9 mouse cellular contexts compared by ENCODE assay signal in the genomic region with DNA sequence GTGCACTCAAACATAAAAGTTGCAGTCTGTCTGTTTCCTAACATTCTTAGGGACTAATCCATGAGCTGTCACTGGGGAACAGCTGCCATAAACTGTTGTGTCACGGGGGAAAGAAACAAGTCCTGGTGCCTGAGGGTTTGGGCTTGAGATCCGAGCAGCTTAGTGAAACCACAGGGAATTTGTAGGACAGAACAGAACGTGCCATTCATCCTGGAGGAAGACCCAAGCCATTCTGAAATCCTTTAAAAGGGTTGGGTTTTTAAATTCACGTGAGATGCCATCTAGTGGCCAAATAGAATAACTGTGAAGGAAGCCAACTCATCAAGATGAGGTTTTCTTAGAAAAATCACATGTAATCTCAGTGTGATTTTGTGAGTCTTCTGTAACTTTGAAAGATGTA. TPM values are rescaled to one million over a fixed set of nuclear protein-coding genes. Genes with fewer than 3 reads are reported as not detected.
DNase-seq lines count a peak whose midpoint lies in the region; ATAC-seq and TF ChIP-seq lines count a peak whose summit lies in the region.
"Had no signal": no experiment of that assay in that cellular context is flagged by ENCODE, and none has a peak within 500 bp of the region (broad histone marks: within the 10 kb centered on the region; RNA-seq: fewer than 3 reads in every experiment).

No protein-coding gene starts in this region.

- peak; percentile 19 for DNase-seq in adrenal gland, adult 2 months
- no peak for DNase-seq in adrenal gland, postnatal 10 days
- DNase-seq in left cerebral cortex, adult 11 months (ENCODE audit: low spot score): peak; percentile 14
- no peak for DNase-seq in left cerebral cortex, postnatal 36 days (ENCODE audit: low spot score in 2 of 2)
- DNase-seq in cerebellum, adult 11-12 months: peak; percentile 9
- DNase-seq in hindbrain, postnatal 0 days (ENCODE audit: low spot score): peak; percentile 80
- no peak for DNase-seq in stomach, postnatal 0 days (ENCODE audit: low spot score)
- no peak for DNase-seq in ovary, postnatal 10 days (ENCODE audit: low spot score)

- no peak overlapping the region for H3K27ac ChIP-seq in hindbrain, postnatal 0 days
- H3K27ac ChIP-seq in stomach, postnatal 0 days (replicated peaks): no peak overlapping the region

- H3K9ac ChIP-seq in hindbrain, postnatal 0 days (replicated peaks; ENCODE audit: low read length): no peak overlapping the region
- H3K9ac ChIP-seq in stomach, postnatal 0 days (ENCODE audit: low read length): no peak overlapping the region

- intact Hi-C loops in left cerebral cortex, postnatal 36 days (cut with DNase I): loop anchor here (2.0 to 5.0 kb wide), 2 partner anchors 275 to 315 kb away; no protein-coding TSS in a partner anchor

- 0 out of 2 replicates have a peak, but pooled peaks cover 4% of the 10 kb centered on the region for H3K4me1 ChIP-seq in hindbrain, postnatal 0 days (ENCODE audit: insufficient read depth, low read length)
- H3K4me1 ChIP-seq in stomach, postnatal 0 days (replicated peaks; ENCODE audit: control insufficient read depth, insufficient read depth): no peaks in the 10 kb centered on the region

- no peaks in the 10 kb centered on the region for H3K9me3 ChIP-seq in hindbrain, postnatal 0 days (ENCODE audit: low read length)
- no peaks in the 10 kb centered on the region for H3K9me3 ChIP-seq in stomach, postnatal 0 days (ENCODE audit: control insufficient read depth, low read length)

- 0% methylated on average over 4 of the region's 4 CpGs for WGBS in hindbrain, postnatal 0 days
- 4% methylated on average over 4 of the region's 4 CpGs for WGBS in stomach, postnatal 0 days

- no peak overlapping the region for H3K4me3 ChIP-seq in hindbrain, postnatal 0 days (ENCODE audit: low read length)
- H3K4me3 ChIP-seq in stomach, postnatal 0 days (ENCODE audit: low read depth, low read length): no peak overlapping the region

- no peaks in the 10 kb centered on the region for H3K36me3 ChIP-seq in hindbrain, postnatal 0 days (ENCODE audit: insufficient read depth, low read length)
- H3K36me3 ChIP-seq in stomach, postnatal 0 days (ENCODE audit: control insufficient read depth, insufficient read depth, low read length): no peaks in the 10 kb centered on the region; the same call in 1 of the 2 replicates

- H3K4me2 ChIP-seq in hindbrain, postnatal 0 days (ENCODE audit: low read depth, low read length): no peak overlapping the region
- H3K4me2 ChIP-seq in stomach, postnatal 0 days (replicated peaks; ENCODE audit: low read depth): no peak overlapping the region

- no peak for TF ChIP-seq EP300 in stomach, postnatal 0 days (optimal IDR thresholded peaks at IDR 0.05)

- H3K27me3 ChIP-seq in hindbrain, postnatal 0 days (ENCODE audit: insufficient read depth, low read length): no peaks in the 10 kb centered on the region
- no peaks in the 10 kb centered on the region for H3K27me3 ChIP-seq in stomach, postnatal 0 days (ENCODE audit: control insufficient read depth, insufficient read depth, low read length)

- ATAC-seq in hindbrain, postnatal 0 days: peak; percentile 67
- no peak for ATAC-seq in stomach, postnatal 0 days (ENCODE audit: low FRiP score, low TSS enrichment)

- peak; percentile 78 for TF ChIP-seq CTCF in hindbrain, postnatal 0 days (IDR thresholded peaks at IDR 0.05; ENCODE audit: low read depth)
- TF ChIP-seq CTCF in stomach, postnatal 0 days (IDR thresholded peaks at IDR 0.05; ENCODE audit: low read depth): peak; percentile 83

RNA-seq across cellular contexts. Expression of a gene that starts 58.5 kb away (rescaled TPM):
- 100 to 1,000 TPM; 178 to 179 TPM for total RNA-seq in adrenal gland, adult 2 months (2021)
- polyA plus RNA-seq in adrenal gland, adult 2 months (2012; rRNA removed): 97.2 and 155 TPM in 2 replicates
- total RNA-seq in adrenal gland, postnatal 10 days (2021): 100 to 1,000 TPM; 178 to 213 TPM
- 10 to 100 TPM; 82.2 to 94.0 TPM for total RNA-seq in left cerebral cortex, postnatal 36 days (2021)
- total RNA-seq in hindbrain, postnatal 0 days (2014; rRNA removed): 16.7 and 18.1 TPM in 2 replicates
- 5.3 and 5.6 TPM in 2 replicates for polyA plus RNA-seq in hindbrain, postnatal 0 days (2015; fragmentation: Nextera tagmentation; extraction: Ambion mirVana)
- polyA plus RNA-seq in stomach, postnatal 0 days (2015; fragmentation: Nextera tagmentation; extraction: Ambion mirVana): 4.7 and 5.5 TPM in 2 replicates
- total RNA-seq: hematopoietic stem cell, adult 5-6 weeks had no signal

Comparison
In these comparisons a context has a peak if more than half of its experiments do, and no peak if none do; other contexts are left out.
1. DNase-seq: peak in adrenal gland, adult 2 months (single experiment), left cerebral cortex, adult 11 months (single experiment), cerebellum, adult 11-12 months (single experiment) and hindbrain, postnatal 0 days (single experiment); none in adrenal gland, postnatal 10 days (single experiment), left cerebral cortex, postnatal 36 days (0 of 2), stomach, postnatal 0 days (single experiment) and ovary, postnatal 10 days (single experiment).